Mouse (Mus musculus): ENCODE measurements at regions not wholly inside any gene's neighbourhood (a gene's known extent, or its start where the extent isn't known, plus 50 kb on each side); places are given as distances from the start of the nearest gene placed in this dataset.

DNA sequence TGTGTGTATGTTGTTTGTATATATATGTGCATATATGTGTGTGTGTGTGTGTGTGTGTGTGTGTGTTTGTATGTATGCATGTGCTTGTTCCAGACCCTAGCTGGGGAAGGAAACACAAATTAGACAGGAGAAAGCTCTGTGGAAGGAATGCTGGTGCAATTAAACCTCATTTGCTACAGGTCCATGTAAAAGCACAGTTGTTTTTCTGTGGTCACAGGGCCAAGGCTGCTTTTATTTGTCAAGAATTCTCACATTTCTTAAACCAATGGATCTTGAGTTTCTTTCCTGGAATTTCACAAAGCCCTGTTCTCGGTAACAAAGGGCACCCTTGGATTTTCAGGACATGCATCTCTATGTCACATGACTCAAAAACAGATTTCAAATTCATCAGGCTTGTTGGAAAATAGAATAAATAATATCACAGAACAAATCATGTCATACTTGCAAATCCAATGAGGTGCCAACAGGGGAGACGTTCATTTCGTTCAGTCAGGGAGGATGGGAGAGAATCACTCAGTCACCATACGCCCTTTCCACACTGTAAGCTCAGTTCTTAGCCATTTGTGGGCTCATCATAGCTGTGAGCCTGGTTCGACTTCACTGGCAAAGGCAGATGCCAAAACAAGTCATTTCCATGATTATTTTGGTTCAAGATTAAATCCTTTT, 222.4 kb upstream of the Sox11 start:
- TF ChIP-seq POLR2A (IDR thresholded peaks at IDR 0.05; ENCODE audit: borderline replicate concordance, extremely low read depth, insufficient read depth, insufficient read length, poor library complexity, severe bottlenecking) (no peak), CTCF (IDR thresholded peaks at IDR 0.05; ENCODE audit: borderline replicate concordance, extremely low read depth, insufficient read depth, insufficient read length) (no peak)
